Mouse (Mus musculus): ENCODE measurements around the gene Gadd45g.
"Not testable (repeated sequence)": the region's sequence is repeated elsewhere in the genome, so short reads cannot be mapped to it uniquely, and the experiment has no call there.

The Gadd45g gene

GRCm38 (mm10) chr13:51834024-51834423, 12.5 kb upstream of the Gadd45g start:
- not testable (repeated sequence) for DNase-seq (ENCODE audit: low read depth, low spot score)

- DNase-seq (ENCODE audit: low read depth, low spot score) = no peak
These were observed 12.0 kb upstream of the Gadd45g start for GRCm38 (mm10) chr13:51834520-51834919.

GRCm38 (mm10) chr13:51835208-51835607, 11.3 kb upstream of the Gadd45g start:
- not testable (repeated sequence) for DNase-seq (ENCODE audit: low read depth, low spot score)

- no peak for DNase-seq (ENCODE audit: low read depth, low spot score)
These were observed 9.1 kb upstream of the Gadd45g start for GRCm38 (mm10) chr13:51837402-51837801.

GRCm38 (mm10) chr13:51839250-51840026, 7.0 kb upstream of the Gadd45g start:
- DNase-seq (ENCODE audit: low read depth, low spot score) = peak; percentile 27

- no peak for DNase-seq (ENCODE audit: low read depth, low spot score)
These were observed 5.8 kb upstream of the Gadd45g start for GRCm38 (mm10) chr13:51840702-51841101.

GRCm38 (mm10) chr13:51841541-51842115, 4.8 kb upstream of the Gadd45g start:
- no peak for DNase-seq (ENCODE audit: low read depth, low spot score)

GRCm38 (mm10) chr13:51842191-51842590, 4.3 kb upstream of the Gadd45g start:
- DNase-seq (ENCODE audit: low read depth, low spot score) = no peak

- DNase-seq (ENCODE audit: low read depth, low spot score) = no peak
These were observed 3.7 kb upstream of the Gadd45g start for GRCm38 (mm10) chr13:51842773-51843172.

GRCm38 (mm10) chr13:51843298-51843697, 3.2 kb upstream of the Gadd45g start:
- no peak for DNase-seq (ENCODE audit: low read depth, low spot score)

GRCm38 (mm10) chr13:51844118-51844517, 2.4 kb upstream of the Gadd45g start:
- DNase-seq (ENCODE audit: low read depth, low spot score) = no peak

GRCm38 (mm10) chr13:51844661-51845060, 1.8 kb upstream of the Gadd45g start:
- DNase-seq (ENCODE audit: low read depth, low spot score) = peak; percentile 29

- DNase-seq (ENCODE audit: low read depth, low spot score) = no peak
These were observed 1.4 kb upstream of the Gadd45g start for GRCm38 (mm10) chr13:51845072-51845471.

GRCm38 (mm10) chr13:51845591-51846191, 787 bp upstream of the Gadd45g start:
- peak; percentile 39 for DNase-seq (ENCODE audit: low read depth, low spot score)

- DNase-seq (ENCODE audit: low read depth, low spot score) = no peak
These were observed 653 bp downstream of the Gadd45g start for GRCm38 (mm10) chr13:51846868-51847793.

GRCm38 (mm10) chr13:51847979-51848480, 1.6 kb downstream of the Gadd45g start:
- DNase-seq (ENCODE audit: low read depth, low spot score) = peak; percentile 55

GRCm38 (mm10) chr13:51848481-51849240, 2.2 kb downstream of the Gadd45g start:
- DNase-seq (ENCODE audit: low read depth, low spot score) = peak; percentile 90

- no peak for DNase-seq (ENCODE audit: low read depth, low spot score)
These were observed 3.0 kb downstream of the Gadd45g start for GRCm38 (mm10) chr13:51849241-51850033.

GRCm38 (mm10) chr13:51850565-51850964, 4.1 kb downstream of the Gadd45g start:
- DNase-seq (ENCODE audit: low read depth, low spot score) = no peak

Data from telencephalon, adult 2 months (tissue).